Mouse (Mus musculus) hindbrain, postnatal 0 days (tissue): ENCODE results near the gene Dmbx1. TPM values are rescaled to one million over a fixed set of nuclear protein-coding genes. Genes with fewer than 3 reads are reported as not detected.

Experiments used
- ATAC-seq: fragments of 200-750 bp; cut with Nextera tagmentation; 2 replicates; pipeline ENCODE4 v1.8.0; 2017; ENCODE audit warnings: mild to moderate bottlenecking, moderate TSS enrichment, moderate library complexity
- DNase-seq: peaks from one replicate; pipeline ENCODE4 v3.0.0-alpha.2; 2015; ENCODE audit warnings: low spot score
- H3K27ac ChIP-seq: fragments of 300-500 bp; sonication (generic); 2 replicates; pipeline ENCODE4 v1.5.1; 2014; ENCODE audit warnings: mild to moderate bottlenecking
- H3K27me3 ChIP-seq: fragments of 300-500 bp; sonication (generic); 2 replicates; pipeline ENCODE4 v1.6.1; 2014; ENCODE audit warnings: low read length, mixed read lengths; ENCODE audit not compliant: insufficient read depth
- H3K36me3 ChIP-seq: fragments of 300-500 bp; sonication (generic); 2 replicates; pipeline ENCODE4 v1.6.1; 2014; ENCODE audit warnings: low read length, mixed read lengths; ENCODE audit not compliant: insufficient read depth
- H3K4me1 ChIP-seq: fragments of 300-500 bp; sonication (generic); 2 replicates; pipeline ENCODE4 v1.6.1; 2014; ENCODE audit warnings: antibody characterized with exemption, low read length, mixed read lengths; ENCODE audit not compliant: insufficient read depth
- H3K4me2 ChIP-seq: fragments of 300-500 bp; sonication (generic); 2 replicates; pipeline ENCODE4 v1.6.1; 2014; ENCODE audit warnings: low read depth, mild to moderate bottlenecking, low read length, moderate library complexity, mixed read lengths
- H3K4me3 ChIP-seq: fragments of 300-500 bp; sonication (generic); 2 replicates; pipeline ENCODE4 v1.5.1; 2014; ENCODE audit warnings: low read length
- H3K9ac ChIP-seq: fragments of 300-500 bp; sonication (generic); replicated peaks from 2 replicates; pipeline ENCODE4 v1.6.1; 2014; ENCODE audit warnings: mild to moderate bottlenecking, low read length, moderate library complexity, mixed read lengths
- H3K9me3 ChIP-seq: fragments of 300-500 bp; sonication (generic); 2 replicates; pipeline ENCODE4 v1.6.1; 2016; ENCODE audit warnings: low read length, mixed read lengths
- CTCF ChIP-seq: IDR thresholded peaks from 2 replicates; pipeline ENCODE4 v1.5.1; 2016; ENCODE audit warnings: antibody characterized with exemption, control low read depth, low read depth
- WGBS: fragments of 180-500 bp; shearing (Covaris S2); extraction: QIAGEN DNeasy Blood & Tissue Kit; methylation state at CpG from one replicate; pipeline ENCODE4 v1.1.7; 2014; 5-methylcytosine and 5-hydroxymethylcytosine counted together
- polyA plus RNA-seq: library from polyadenylated mRNA; unstranded; fragments of >200 nt; fragmentation: Nextera tagmentation; extraction: Ambion mirVana; gene quantifications from 2 replicates; pipeline ENCODE4 v1.2.1, GENCODE M21; 2015
- total RNA-seq: library from RNA; depleted of rRNA; stranded (reverse); fragments of >200 nt; gene quantifications from 2 replicates; pipeline ENCODE4 v1.2.3, GENCODE M21; 2014

Gene Dmbx1
- total and polyA plus RNA-seq, 2 experiments from 2014 or later, result 3.3 to 4.3 TPM

- 59% methylated on average over 1 of the region's 1 CpGs for WGBS
- no peak overlapping the region for H3K9ac ChIP-seq
- no peaks in the 10 kb centered on the region for H3K4me1 ChIP-seq
- no peak overlapping the region for H3K27ac ChIP-seq
- no peak for DNase-seq
- no peak for TF ChIP-seq CTCF
- 0 out of 2 replicates have a peak, but pooled peaks cover 11% of the 10 kb centered on the region for H3K27me3 ChIP-seq
- no peak overlapping the region for H3K4me3 ChIP-seq
- no peak overlapping the region for H3K4me2 ChIP-seq
- H3K9me3 ChIP-seq, result no peaks in the 10 kb centered on the region
- no peaks in the 10 kb centered on the region for H3K36me3 ChIP-seq
- ATAC-seq, result no peak
These were observed 31.7 kb downstream of the Dmbx1 start for GRCm38 (mm10) chr4:115907994-115908393.

GRCm38 (mm10) chr4:115906791-115907190, 32.9 kb downstream of the Dmbx1 start:
- Histone ChIP-seq H3K27ac (no peak overlapping the region), H3K27me3 (0 out of 2 replicates have a peak, but pooled peaks cover 18% of the 10 kb centered on the region), H3K4me1 (no peaks in the 10 kb centered on the region), H3K4me3 (no peak overlapping the region), H3K9me3 (no peaks in the 10 kb centered on the region), H3K4me2 (no peak overlapping the region), H3K36me3 (no peaks in the 10 kb centered on the region), H3K9ac (no peak overlapping the region)
- TF ChIP-seq CTCF, result no peak
- 83% methylated on average over 3 of the region's 3 CpGs for WGBS
- DNase-seq (no peak), ATAC-seq (no peak)

GRCm38 (mm10) chr4:115905701-115906100, 34.0 kb downstream of the Dmbx1 start:
- no peaks in the 10 kb centered on the region for H3K9me3 ChIP-seq
- WGBS, result 10% methylated on average over 7 of the region's 7 CpGs
- no peaks in the 10 kb centered on the region for H3K36me3 ChIP-seq
- no peak overlapping the region for H3K9ac ChIP-seq
- 0 out of 2 replicates have a peak, but pooled peaks cover 18% of the 10 kb centered on the region for H3K27me3 ChIP-seq
- no peak for TF ChIP-seq CTCF
- ATAC-seq (peak; percentile 55), DNase-seq (peak; percentile 59)
- no peaks in the 10 kb centered on the region for H3K4me1 ChIP-seq
- H3K4me2 ChIP-seq, result no peak overlapping the region
- no peak overlapping the region for H3K4me3 ChIP-seq
- H3K27ac ChIP-seq, result no peak overlapping the region

GRCm38 (mm10) chr4:115904375-115904774, 35.4 kb downstream of the Dmbx1 start:
- ATAC-seq (no peak), DNase-seq (peak; percentile 40)
- Histone ChIP-seq H3K36me3 (no peaks in the 10 kb centered on the region), H3K27me3 (0 out of 2 replicates have a peak, but pooled peaks cover 18% of the 10 kb centered on the region), H3K9me3 (no peaks in the 10 kb centered on the region), H3K4me2 (no peak overlapping the region), H3K4me3 (no peak overlapping the region), H3K9ac (no peak overlapping the region), H3K27ac (no peak overlapping the region), H3K4me1 (no peaks in the 10 kb centered on the region)
- 12% methylated on average over 12 of the region's 12 CpGs for WGBS
- no peak for TF ChIP-seq CTCF

GRCm38 (mm10) chr4:115902816-115903215, 36.9 kb downstream of the Dmbx1 start:
- Histone ChIP-seq H3K27ac (no peak overlapping the region), H3K4me2 (no peak overlapping the region), H3K9ac (no peak overlapping the region), H3K9me3 (no peaks in the 10 kb centered on the region), H3K4me1 (peaks cover 6% of the 10 kb centered on the region; the same call in 1 of the 2 replicates), H3K4me3 (no peak overlapping the region), H3K36me3 (no peaks in the 10 kb centered on the region), H3K27me3 (peaks cover 27% of the 10 kb centered on the region; the same call in 1 of the 2 replicates)
- DNase-seq (peak; percentile 91), ATAC-seq (0 out of 2 replicates have a peak, but pooled peaks have one; percentile 18)
- TF ChIP-seq CTCF, result peak; percentile 87
- WGBS, result 22% methylated on average over 5 of the region's 5 CpGs

- H3K9ac ChIP-seq, result peak overlapping the region; percentile 31; the same call in 1 of the 2 replicates
- 1% methylated on average over 56 of the region's 56 CpGs for WGBS
These were observed 41.7 kb downstream of the Dmbx1 start for GRCm38 (mm10) chr4:115897901-115898631.

GRCm38 (mm10) chr4:115894281-115894680, 45.4 kb downstream of the Dmbx1 start:
- no peak for ATAC-seq
- H3K27me3 ChIP-seq, result peaks cover 23% of the 10 kb centered on the region
- H3K4me2 ChIP-seq, result no peak overlapping the region
- WGBS, result 17% methylated on average over 3 of the region's 3 CpGs
- H3K36me3 ChIP-seq, result no peaks in the 10 kb centered on the region
- H3K4me1 ChIP-seq, result peaks cover 13% of the 10 kb centered on the region; the same call in 1 of the 2 replicates
- no peak overlapping the region for H3K9ac ChIP-seq
- no peaks in the 10 kb centered on the region for H3K9me3 ChIP-seq
- no peak overlapping the region for H3K4me3 ChIP-seq
- no peak for TF ChIP-seq CTCF
- H3K27ac ChIP-seq, result no peak overlapping the region
- no peak for DNase-seq

More at GRCm38 (mm10) chr4:115897901-115898631, 41.7 kb downstream of the Dmbx1 start:
- Histone ChIP-seq H3K27ac (no peak overlapping the region), H3K4me1 (peaks cover 9% of the 10 kb centered on the region; the same call in 1 of the 2 replicates), H3K4me3 (peak overlapping the region; percentile 36), H3K4me2 (peak overlapping the region; percentile 69), H3K36me3 (no peaks in the 10 kb centered on the region), H3K27me3 (peaks cover 30% of the 10 kb centered on the region), H3K9me3 (no peaks in the 10 kb centered on the region)
- ATAC-seq, result peak; percentile 66
- peak; percentile 39 for DNase-seq
- TF ChIP-seq CTCF, result peak; percentile 40
